Mouse (Mus musculus) naive thymus-derived CD4-positive, alpha-beta T cell, adult 2 months (primary cell): ENCODE measurements at regions not wholly inside any gene's neighbourhood (a gene's known extent, or its start where the extent isn't known, plus 50 kb on each side); places are given as distances from the start of the nearest gene placed in this dataset.
A peak's percentile ranks its signal among the peaks of the same experiment; 100 is the strongest.

Source experiments
- DNase-seq: peaks from one replicate; pipeline ENCODE4 v3.0.0-alpha.2; 2011; ENCODE audit warnings: low read depth

DNA sequence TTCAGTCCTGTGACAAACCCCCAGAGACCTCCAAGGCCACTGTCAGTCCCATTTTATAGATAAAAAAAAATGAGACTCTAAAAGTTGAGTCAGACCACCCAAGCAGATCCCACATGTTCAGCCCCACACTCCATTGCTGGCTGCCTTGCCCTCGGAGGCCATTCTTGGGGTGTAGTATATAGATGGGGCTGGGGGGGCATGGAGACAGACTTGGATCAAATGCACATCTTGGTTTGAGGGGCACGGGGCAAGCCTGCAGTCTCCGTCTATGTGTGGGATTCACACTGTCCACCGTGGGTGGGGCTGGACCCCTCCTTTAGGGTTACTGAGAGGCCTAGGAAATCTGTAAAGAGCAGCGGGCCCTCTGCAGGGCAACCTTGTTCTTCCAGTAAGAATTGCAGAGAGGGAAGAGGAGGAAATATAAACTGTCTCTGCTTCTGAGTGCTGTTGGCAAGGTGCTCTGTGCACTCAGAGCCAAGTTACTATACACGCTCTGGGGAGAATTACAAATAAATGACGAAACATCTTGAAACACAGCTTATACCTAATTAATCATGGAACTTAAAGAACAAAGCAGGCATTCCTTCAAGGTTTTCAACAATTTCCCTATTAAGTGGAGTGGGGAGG lies 184.4 kb upstream of the Habp2 start:
- DNase-seq = no peak

GRCm38 (mm10) chr19:56105073-56105451 lies 181.9 kb upstream of the Habp2 start:
- DNase-seq = no peak

GRCm38 (mm10) chr19:56105452-56106091 lies 181.4 kb upstream of the Habp2 start:
- no peak for DNase-seq

- DNase-seq = no peak
Observed at GRCm38 (mm10) chr19:56108796-56109195, 178.1 kb upstream of the Habp2 start.

DNA sequence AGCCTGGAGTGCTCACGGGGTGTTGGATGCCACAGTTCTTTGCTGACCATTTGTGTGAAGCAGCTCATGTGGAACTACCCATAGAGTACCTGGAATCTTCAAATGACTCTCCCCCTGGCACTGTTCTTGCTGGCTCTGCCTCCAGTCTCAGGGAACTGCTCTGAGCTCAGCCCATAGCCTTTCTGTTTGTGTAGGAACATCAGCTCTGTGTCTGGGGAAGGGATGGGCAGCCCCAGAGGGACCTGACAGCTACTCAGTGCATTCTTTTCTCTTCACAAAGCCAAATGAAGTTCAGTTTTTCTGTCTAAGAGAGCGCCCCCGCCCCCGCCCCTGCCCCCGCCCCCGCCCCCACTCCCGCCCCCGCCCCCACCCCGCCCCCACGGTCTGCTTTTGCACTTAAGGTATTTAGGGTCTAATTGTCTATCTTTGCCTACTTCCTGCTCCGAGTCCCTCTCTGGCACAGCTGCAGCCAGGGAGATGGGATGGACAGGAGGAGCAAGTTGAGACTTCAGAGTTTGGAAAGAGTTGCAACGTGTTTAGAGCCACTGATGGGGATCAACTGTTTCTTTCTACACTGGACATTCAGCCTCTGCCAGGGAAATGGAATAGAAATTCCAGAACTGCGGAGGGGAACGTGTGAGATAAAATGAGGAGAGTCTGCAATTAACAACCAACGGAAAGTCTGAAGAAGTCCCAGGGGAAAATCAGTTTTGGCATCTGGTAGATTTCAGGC lies 171.2 kb upstream of the Habp2 start:
- DNase-seq = no peak

- DNase-seq = no peak
Observed at GRCm38 (mm10) chr19:56116285-56116680, 170.7 kb upstream of the Habp2 start.

DNA sequence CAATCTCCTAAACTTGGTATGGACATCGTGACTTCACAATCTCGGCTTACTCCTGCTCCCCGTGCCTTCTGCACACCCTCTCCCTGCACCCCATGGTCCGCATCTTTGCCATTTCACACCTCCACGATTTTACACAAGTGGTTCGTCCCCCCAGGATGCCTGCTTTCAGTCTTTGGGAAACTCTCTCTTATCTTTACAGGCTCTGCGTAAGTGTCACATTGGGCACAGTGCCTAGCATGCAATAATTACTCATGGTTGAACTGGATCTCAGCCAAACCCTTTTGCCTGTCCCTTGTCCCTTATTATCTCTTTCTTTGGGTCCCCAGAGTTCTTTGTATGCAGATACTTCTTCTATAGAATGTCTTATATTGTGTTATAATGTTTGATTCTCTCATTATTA lies 166.2 kb upstream of the Habp2 start:
- DNase-seq = no peak

DNA sequence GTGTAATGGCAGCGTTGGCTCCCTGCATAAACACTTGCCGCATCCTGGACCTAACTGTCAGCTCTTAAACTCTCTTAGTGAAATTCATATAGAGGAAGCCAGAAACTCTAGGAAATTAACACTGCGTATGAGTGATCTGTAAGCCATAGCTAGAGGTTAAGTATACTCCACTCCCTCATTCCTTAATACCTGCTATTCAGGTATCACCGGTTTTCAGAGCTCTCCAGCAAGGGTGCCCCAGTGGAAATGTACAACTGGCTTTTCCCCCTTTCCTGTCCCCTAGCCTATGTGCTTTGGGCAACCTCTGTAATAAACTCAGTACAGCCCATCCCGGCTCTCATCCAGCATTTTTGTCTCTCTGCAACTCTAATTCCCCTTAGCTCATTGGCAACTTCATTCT lies 164.8 kb upstream of the Habp2 start:
- DNase-seq = no peak

DNA sequence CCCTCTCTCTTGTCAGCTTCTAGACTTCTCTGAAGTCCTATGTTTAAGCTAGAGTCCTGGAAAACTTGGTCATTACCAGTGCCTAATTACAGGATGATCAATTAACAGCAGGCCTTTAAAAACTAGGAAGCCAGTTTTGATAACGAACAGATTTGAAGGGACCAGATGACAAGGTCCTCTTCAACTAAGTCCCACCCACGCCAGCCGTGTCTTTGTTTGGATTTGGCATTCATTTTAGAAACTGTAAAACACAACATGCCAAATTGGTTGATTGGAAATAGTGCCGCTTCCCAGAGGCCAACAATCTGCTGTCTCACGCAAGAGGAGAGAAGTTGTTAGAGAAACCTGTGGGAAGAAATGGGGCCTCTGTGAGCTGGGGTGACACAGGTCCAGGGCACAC lies 155.4 kb upstream of the Habp2 start:
- no peak for DNase-seq

- DNase-seq = no peak
Observed at GRCm38 (mm10) chr19:56132911-56133562, 153.9 kb upstream of the Habp2 start.

DNA sequence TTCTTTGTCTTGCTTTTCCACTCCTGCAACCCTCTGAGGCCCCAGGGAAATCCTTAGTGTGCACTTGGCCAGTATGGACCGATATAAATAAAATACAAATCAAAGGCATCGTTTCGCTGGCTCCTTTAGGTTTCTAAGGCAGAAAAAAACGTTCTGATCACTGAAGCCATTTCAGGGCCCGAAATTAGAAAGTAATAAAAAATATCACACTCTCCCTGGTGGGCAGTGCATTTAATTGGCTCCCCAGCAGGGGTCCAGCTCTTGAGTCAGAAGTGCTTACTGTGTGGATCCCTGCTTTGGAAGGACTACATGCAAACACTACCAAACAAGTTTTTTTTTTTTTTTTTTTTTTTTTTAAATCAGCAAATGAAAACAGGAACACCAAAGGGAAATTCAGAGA lies 153.4 kb upstream of the Habp2 start:
- DNase-seq = no peak

- DNase-seq = peak; percentile 2
Observed at GRCm38 (mm10) chr19:56134081-56134818, 152.7 kb upstream of the Habp2 start.

GRCm38 (mm10) chr19:56135306-56135928 lies 151.5 kb upstream of the Habp2 start:
- DNase-seq = no peak

DNA sequence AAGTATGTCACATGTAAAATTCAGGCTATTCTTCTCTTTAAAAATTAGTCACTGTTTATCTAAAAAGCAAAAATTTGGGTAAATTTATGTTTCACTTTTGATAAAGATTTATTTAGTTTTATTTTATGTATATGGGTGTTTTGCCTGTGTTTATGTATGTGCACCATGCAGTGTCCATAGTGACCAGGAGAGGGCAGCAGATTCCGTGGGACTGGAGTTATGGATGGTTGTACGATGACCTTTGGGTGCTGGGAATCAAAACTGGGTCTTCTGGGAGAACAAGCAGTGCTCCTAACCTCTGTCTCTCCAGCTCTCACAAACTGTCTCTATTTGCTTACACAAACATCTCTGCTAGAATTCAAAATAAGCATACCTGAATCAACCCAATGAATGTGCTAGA lies 146.4 kb upstream of the Habp2 start:
- DNase-seq = no peak

DNA sequence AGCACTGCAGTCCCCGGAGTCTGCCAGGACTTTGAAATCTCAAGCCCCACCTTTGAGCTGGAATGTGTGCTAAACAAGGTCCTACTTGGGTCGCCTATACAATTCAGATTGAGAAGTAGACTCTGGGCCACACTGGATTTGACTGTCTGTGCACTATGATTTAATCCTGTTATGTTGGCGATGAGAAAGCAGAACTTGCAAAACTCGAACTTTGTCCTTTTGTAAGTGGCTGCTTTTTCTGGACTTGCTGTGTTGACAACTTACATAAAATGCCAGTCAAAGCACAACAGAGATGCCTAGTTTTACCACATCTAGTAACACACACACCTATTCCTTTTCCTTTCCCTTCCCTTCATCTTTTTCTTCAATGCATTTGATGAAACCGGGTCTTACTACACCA lies 142.7 kb upstream of the Habp2 start:
- no peak for DNase-seq

- no peak for DNase-seq
Observed at GRCm38 (mm10) chr19:56157120-56157519, 129.8 kb upstream of the Habp2 start.

DNA sequence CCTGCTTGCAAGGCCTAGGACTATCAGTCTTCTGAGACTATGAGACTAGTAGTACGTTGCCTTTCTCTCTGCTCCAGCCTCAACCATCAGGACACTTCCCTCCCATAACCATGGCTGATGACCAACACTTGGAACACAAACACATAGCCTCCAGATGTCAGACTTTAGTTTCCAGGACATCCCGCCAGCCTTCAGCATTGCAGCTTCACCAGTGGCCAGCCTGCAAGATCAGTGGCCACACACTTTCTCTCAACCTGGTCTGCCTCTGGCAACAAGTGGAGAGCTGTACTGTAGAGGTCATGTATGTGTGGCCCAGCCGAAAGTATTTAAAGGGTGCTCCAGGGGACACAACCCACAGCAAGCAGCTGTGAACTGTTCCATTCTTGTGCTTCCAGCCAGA lies 124.8 kb upstream of the Habp2 start:
- DNase-seq = no peak

DNA sequence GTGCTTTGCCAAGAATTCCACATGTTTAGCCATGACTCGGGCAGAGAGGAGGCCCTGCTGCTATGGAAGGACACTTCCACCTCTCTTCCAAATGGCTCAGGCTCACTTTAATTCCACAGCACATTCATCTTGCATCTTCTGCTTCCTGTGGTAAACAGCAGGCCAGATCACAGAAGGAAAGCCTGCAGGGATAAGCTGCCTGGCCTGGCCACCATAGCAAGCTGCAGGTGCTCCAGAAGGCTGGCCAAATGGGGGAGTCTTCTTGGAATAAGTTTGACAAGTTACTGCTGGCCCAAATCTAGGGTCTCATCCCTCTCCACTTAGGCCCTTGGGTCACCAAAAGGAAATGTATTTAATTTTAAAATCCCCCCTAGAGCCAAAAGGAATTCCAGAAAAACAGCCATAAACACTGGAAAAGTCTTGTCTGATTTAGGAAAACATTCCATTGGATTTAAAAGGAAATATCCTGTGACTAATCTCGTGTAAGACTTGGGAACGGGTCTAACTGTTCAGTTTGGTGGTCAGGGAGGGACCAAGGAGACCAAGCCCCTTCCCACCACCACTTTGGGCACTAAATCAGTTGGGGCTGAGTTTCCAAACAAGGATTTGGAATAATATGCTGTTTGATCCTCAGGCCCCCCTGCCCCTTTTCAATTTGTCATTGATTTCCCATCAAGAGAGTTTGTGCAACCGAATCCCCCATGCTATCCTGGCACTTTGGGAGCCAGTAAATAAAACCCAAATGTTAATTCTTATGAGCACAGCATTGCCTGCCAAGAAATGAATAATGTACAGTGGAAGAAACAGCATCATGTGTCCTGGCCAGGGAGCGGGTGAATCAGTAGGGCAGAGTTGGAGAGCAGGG lies 117.6 kb upstream of the Habp2 start:
- DNase-seq = no peak

DNA sequence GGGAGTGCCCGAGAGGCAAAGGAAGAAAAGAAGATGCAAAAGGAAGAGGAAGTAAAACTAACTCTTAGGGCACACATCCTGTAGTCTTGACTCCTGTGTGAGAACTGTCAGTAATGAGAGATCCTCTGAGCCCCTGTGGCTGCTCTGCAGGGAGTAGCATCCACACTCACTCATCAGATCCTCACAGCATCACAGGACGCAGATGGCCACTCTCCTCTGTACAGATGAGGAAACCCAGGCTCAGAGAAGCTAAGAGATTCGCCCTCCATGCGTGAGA lies 117.0 kb upstream of the Habp2 start:
- DNase-seq = no peak

- no peak for DNase-seq
Observed at GRCm38 (mm10) chr19:56172454-56172853, 114.5 kb upstream of the Habp2 start.

GRCm38 (mm10) chr19:56176059-56176458 lies 110.9 kb upstream of the Habp2 start:
- no peak for DNase-seq
